Mouse (Mus musculus) gastrocnemius, postnatal 36 days (tissue): Measurements from ENCODE around the gene Paics. TPM values are rescaled to one million over a fixed set of nuclear protein-coding genes. Genes with fewer than 3 reads are reported as not detected.

Source experiments
- DNase-seq, 2 experiments: peaks; one replicate each; pipeline ENCODE4 v3.0.0; 2022
- intact Hi-C: fragments of 180-260 bp; cut with DNase I; formaldehyde crosslinking; loops from one replicate; pipeline ENCODE4 v1.15.1; 2025
- total RNA-seq, 2 experiments: library from RNA; stranded (reverse); gene quantifications; 2 replicates each; pipeline ENCODE4 v1.2.3; 2021

The Paics gene
- total RNA-seq, 2 experiments from 2014 or later, result 123 TPM

DNA sequence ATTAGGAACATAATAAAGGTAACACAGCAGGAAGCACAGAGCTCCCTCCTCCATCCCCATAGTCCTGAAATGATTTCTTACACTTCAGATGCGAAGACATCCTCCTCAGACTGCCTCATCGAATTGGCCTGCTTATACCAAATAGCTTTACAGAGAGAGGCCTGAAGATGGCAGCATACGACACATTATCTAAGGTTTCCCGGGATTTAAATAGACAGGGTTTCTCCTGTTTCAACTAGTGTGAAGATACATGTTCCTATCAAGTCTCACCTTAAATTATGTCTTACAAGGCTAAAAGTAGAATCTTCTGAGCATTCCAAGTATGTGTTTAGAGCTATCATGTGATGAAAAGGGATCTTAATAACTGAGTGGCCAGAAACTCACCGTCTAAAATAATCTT is 47.3 kb downstream of the Paics start:
- intact Hi-C loops, result loop anchor here (5.0 kb wide), 2 partner anchors 169 to 219 kb away; no protein-coding TSS in a partner anchor

DNA sequence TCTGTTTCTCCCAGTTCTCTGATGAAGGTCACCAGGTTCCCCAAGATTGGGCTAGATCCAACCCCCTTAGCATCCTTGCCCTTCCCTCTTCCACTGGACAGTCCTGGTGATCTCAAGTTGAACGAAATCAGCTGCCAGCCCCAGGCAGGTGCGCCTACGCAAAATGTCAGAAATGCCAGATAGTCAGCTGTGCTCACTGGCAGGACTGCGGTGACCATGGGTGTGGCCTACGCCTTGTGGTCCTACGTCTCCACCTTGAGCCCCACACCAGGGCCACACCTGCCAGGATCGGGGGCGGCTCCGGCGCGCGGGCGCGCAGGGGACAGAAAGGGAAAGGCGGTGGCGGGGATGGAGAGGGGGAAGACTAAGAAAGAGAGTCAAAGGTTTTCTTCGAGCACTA is 50.1 kb downstream of the Paics start:
- no peak for DNase-seq
- intact Hi-C loops, result loop anchor here (5.0 kb wide), 1 partner anchor 61 kb away; no protein-coding TSS in a partner anchor

More for the DNA sequence above, 47.3 kb downstream of the Paics start:
- no peak for DNase-seq

DNA sequence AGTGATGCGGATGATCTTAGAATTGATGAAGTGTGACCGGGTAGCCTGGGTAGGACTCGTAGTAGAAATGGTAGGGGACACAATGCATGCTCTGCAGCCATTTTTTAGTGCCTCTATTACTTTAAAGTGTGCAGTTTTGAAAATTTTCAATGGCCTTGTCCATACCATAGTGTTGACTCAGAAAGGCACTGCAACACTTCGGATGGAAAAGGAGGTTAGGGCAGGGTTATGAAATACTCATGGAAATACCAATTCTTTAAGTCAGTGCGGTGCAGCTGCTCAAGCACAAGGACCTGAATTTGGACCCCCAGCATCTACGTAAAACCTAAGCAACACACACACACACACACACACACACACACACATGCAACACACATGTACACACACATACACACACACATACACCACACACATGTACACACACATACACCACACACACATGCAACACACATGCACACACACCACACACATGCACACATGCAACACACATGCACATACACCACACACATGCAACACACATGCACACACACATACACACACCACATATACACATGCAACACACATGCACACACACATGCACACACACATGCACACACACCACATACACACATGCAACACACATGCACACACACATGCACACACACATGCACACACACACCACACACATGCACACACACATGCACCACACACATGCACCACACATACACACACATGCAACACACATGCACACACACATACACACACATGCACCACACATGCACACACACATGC is 53.1 kb downstream of the Paics start, which contains the start of gene Arl9:
TSS of gene Arl9 (plus strand) at position 5 of the 771 bp plus-strand sequence.
- intact Hi-C loops, result loop anchor here (5.0 kb wide), 1 partner anchor 58 kb away; no protein-coding TSS in a partner anchor
- DNase-seq, result no peak

DNA sequence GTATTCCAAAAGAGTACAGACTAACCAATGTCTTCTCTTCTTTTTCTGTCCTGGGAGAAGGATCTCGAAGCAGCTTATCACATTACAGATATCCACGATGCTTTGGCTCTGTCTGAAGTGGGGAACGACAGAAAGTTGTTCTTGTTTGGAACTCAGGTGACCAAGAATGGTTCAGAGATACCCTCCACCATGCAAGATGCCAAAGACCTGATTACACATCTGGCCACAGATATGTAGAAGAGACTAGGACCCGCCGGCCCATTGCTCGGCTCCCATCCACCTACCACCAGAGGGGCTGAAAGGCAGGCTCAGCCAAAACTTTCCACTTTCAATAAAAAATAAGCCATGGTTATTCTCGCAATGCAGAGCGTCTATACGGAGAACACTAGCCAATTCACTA is 59.2 kb downstream of the Paics start:
- intact Hi-C loops, result no loop called here
- no peak for DNase-seq

DNA sequence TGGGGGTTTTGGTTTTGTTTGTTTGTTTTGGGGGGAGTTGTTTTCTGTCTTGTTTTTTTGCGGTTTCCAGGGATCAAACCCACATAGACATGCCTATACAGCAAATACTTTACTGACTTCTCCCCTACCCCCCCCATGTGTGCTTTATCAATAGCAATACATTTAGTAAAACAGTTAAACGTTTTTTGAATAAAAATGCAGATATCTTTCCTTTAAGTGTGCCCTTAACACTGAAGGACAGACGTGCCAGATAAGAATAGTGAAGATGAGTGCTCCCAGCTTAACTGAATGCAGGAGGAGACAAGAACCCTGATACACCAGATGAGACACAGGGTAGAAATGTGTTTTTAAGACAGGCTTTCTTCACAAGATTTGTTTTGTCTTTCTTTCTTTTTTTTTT is 60.0 kb downstream of the Paics start:
- intact Hi-C loops, result no loop called here
- no peak for DNase-seq

DNA sequence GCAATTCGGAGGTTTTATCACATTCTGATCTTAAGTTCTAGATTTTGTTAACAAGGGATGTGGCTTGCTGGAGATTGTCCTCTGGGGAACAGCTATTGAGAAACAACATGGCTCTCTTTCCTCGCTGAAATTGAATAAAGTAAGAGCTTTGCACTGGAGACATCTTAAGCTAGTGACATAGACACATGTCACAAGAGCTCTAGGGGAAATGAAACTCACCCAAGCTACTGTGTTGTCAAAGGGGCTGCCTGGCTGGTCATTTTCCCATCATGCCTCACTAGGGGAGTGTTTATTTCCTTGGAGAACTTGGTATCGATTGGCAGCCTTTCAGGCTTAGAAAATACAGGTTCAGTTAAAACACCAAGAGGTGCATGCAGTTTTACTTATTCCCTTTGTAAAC is 62.1 kb downstream of the Paics start:
- intact Hi-C loops, result no loop called here
- DNase-seq, result no peak

DNA sequence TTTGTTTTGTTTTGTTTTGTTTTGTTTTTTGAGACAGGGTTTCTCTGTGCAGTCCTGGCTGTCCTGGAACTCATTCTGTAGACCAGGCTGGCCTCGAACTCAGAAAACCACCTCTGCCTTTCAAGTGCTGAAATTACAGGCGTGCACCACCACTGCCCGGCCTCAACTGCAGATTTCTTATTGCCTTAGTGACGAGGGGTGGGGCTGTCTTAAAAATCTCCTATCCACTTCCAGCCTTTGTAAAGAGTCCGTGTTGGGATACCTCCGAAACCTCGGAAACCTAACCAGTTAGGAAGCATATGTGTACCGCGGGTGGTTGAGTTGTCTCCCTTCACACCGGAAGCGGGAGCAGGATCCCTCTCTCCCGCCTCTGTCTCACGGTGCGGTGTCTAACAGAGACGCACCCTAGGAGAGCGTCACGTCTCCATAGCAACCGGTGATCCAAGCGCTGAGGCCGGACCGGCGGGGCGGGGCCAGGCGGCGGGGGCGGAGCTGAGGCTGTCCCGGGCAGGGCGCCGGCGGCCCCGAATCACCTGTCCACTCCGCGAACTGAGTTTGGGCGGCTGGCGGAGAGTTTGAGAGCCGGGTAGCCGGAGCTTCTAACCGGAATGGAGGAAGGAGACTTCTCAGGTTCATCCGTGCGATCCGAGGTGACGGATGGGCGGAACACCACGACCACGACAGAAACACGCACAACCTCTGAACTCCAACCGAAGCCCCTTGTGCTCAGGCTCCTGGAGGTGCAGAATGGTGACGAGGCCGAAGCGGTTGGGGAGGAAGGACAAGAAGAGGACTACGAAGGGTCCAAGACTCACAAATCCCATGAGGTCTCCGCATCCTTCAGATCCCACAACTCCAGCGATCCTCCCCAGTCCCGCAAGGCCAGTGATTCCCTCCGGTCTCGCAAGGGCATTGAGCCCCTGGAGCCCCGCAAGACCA is 64.7 kb downstream of the Paics start, which contains the start of gene Thegl:
TSS of gene Thegl (plus strand) at position 480 of the 939 bp plus-strand sequence.
- intact Hi-C loops, result no loop called here
- peak; percentile 56 to 69 for DNase-seq

Other genes with a start within 250 kb of the Paics start
- gene Aasdh, start 45.8 kb upstream of the Paics start, total RNA-seq, result 10 to 100 TPM; 10.2 TPM
- gene Ppat, start 271 bp downstream of the Paics start, total RNA-seq, result 10 to 100 TPM; 18.6 to 21.8 TPM
- gene Srp72, start 23.4 kb downstream of the Paics start, total RNA-seq, result 10 to 100 TPM; 51.1 to 60.5 TPM
- gene Arl9, start 52.7 kb downstream of the Paics start, total RNA-seq, result not detected
- gene Thegl, start 64.7 kb downstream of the Paics start, total RNA-seq, result not detected
- gene Hopx, start 163.8 kb downstream of the Paics start, total RNA-seq, result 1 to 10 TPM; 3.1 to 3.6 TPM